Mouse (Mus musculus) ES-Bruce4 (cell line): Measurements from ENCODE around the gene Grin3a.

Experiments
- CTCF ChIP-seq: IDR thresholded peaks from one replicate; pipeline ENCODE4 v1.8.1; 2011; ENCODE audit warnings: low read depth, low read length
- EP300 ChIP-seq: IDR thresholded peaks from 2 replicates; pipeline ENCODE4 v1.6.1; 2011; ENCODE audit warnings: low read depth, low read length; ENCODE audit not compliant: insufficient read depth

GRCm38 (mm10) chr4:49806791-49807190 is 38.8 kb downstream of the Grin3a start:
- TF ChIP-seq EP300 (no peak), CTCF (no peak)
